Mouse (Mus musculus) embryonic facial prominence, embryonic 11.5 days (tissue): ENCODE results near the gene Cpt1b. TPM values are rescaled to one million over a fixed set of nuclear protein-coding genes. Genes with fewer than 3 reads are reported as not detected.

Experiments
- ATAC-seq: fragments of 200-750 bp; cut with Nextera tagmentation; replicated peaks from 2 replicates; pipeline ENCODE4 v1.8.0; 2017; ENCODE audit warnings: low read depth; ENCODE audit not compliant: insufficient number of reproducible peaks, low FRiP score, low TSS enrichment
- DNase-seq: peaks from one replicate; pipeline ENCODE4 v3.0.0-alpha.2; 2015; ENCODE audit warnings: low spot score
- H3K27ac ChIP-seq: fragments of 300-500 bp; sonication (generic); replicated peaks from 2 replicates; pipeline ENCODE4 v1.5.1; 2014; ENCODE audit warnings: mild to moderate bottlenecking, low read depth, low read length, control low read depth
- H3K27me3 ChIP-seq: fragments of 300-500 bp; sonication (generic); 2 replicates; pipeline ENCODE4 v1.6.1; 2014; ENCODE audit warnings: mild to moderate bottlenecking, low read length, moderate library complexity, mixed read lengths; ENCODE audit not compliant: control insufficient read depth, insufficient read depth
- H3K36me3 ChIP-seq: fragments of 300-500 bp; sonication (generic); replicated peaks from 2 replicates; pipeline ENCODE4 v1.6.1; 2014; ENCODE audit warnings: low read depth, mild to moderate bottlenecking, low read length, moderate library complexity, mixed read lengths; ENCODE audit not compliant: control insufficient read depth, insufficient read depth
- H3K4me1 ChIP-seq: fragments of 300-500 bp; sonication (generic); 2 replicates; pipeline ENCODE4 v1.6.1; 2014; ENCODE audit warnings: low read length, mixed read lengths; ENCODE audit not compliant: control insufficient read depth, insufficient read depth
- H3K4me2 ChIP-seq: fragments of 300-500 bp; sonication (generic); 2 replicates; pipeline ENCODE4 v1.6.1; 2014; ENCODE audit warnings: low read depth, mild to moderate bottlenecking, control low read depth, low read length, moderate library complexity
- H3K4me3 ChIP-seq: fragments of 300-500 bp; sonication (generic); 2 replicates; pipeline ENCODE4 v1.5.1; 2014; ENCODE audit warnings: low read depth, low read length, control low read depth
- H3K9ac ChIP-seq: fragments of 300-500 bp; sonication (generic); replicated peaks from 2 replicates; pipeline ENCODE4 v1.6.1; 2014; ENCODE audit warnings: mild to moderate bottlenecking, control low read depth, low read length
- H3K9me3 ChIP-seq: fragments of 300-500 bp; sonication (generic); replicated peaks from 2 replicates; pipeline ENCODE4 v1.6.1; 2016; ENCODE audit warnings: mild to moderate bottlenecking, low read length, inconsistent platforms, mixed read lengths; ENCODE audit not compliant: control insufficient read depth
- WGBS: fragments of 180-500 bp; shearing (Covaris S2); extraction: QIAGEN DNeasy Blood & Tissue Kit; methylation state at CpG from one replicate; pipeline ENCODE4 v1.1.7; 2014; 5-methylcytosine and 5-hydroxymethylcytosine counted together
- polyA plus RNA-seq: library from polyadenylated mRNA; unstranded; fragments of >200 nt; fragmentation: Nextera tagmentation; extraction: Ambion mirVana; gene quantifications from 2 replicates; pipeline ENCODE4 v1.2.1, GENCODE M21; 2014

The Cpt1b gene
- polyA plus RNA-seq, 1 experiment from 2014 or later, result 0.69 TPM

DNA sequence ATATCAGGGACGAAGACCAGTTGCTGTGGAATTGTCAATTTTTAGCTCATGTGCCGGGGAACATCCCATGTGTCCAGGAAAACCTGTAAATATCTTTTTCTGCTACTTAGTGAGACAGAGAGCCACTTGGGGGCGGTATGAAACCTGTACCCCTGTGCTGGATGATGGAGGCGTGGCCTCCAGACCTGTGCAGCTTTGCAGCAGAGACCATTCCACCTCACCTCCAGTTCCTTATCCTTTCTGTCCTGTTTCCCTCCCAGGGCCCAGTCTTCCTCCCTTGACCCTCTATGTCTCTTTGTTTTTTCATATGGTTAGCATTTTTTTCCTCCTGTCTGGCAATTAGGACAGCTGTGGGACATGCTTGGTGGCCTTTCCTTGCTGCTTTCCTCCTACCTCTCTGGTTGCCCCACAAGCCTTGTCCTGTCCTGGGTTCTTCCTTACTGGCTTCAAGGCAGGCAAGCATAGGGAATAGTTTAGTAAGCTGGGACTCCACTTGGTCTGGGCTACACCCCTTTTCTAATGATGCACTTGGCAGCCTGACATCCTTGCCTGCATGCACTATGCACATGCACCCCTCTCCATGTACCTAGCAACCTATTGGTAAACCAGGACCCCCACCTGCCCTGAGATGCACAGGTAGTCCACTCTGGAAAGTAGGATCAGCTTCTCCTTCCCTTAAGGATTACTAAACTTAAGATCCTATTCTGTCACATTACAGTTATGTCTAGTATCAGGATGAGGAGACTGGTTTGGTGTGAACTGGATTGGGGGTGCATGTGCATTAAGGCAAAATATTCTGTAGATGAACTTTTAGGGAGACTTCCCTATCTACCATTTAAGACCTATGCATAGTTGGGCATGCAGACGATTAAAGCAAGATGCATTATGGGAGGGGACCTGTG is 37.9 kb upstream of the Cpt1b start:
- ATAC-seq (no peak), DNase-seq (peak; percentile 24)
- no peak overlapping the region for H3K9ac ChIP-seq
- no peaks in the 10 kb centered on the region for H3K36me3 ChIP-seq
- no peaks in the 10 kb centered on the region for H3K27me3 ChIP-seq
- WGBS, result 58% methylated on average over 5 of the region's 5 CpGs
- H3K4me1 ChIP-seq, result no peaks in the 10 kb centered on the region
- H3K9me3 ChIP-seq, result no peaks in the 10 kb centered on the region
- no peak overlapping the region for H3K27ac ChIP-seq
- no peak overlapping the region for H3K4me2 ChIP-seq
- no peak overlapping the region for H3K4me3 ChIP-seq

DNA sequence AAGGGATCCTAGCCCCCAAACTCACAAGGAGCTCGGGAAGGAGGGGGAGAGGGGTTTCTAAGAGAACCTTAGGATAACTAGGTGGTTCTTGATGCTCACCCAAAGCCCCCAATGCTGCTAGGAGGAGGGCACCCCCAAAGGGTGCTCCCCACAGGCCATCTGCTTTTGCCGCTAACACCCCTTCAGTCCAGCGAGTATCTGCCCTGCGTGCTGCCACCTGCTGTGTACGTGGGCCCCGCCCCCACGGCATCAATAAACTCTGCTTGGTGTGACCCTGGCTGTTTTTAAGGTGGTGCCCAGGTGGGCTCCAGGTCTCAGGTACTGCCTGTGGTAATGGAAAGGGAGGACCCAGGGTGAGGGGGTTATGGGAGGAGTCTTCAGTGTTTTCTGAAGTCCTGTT is 36.5 kb upstream of the Cpt1b start:
- Histone ChIP-seq H3K4me3 (no peak overlapping the region), H3K9me3 (no peaks in the 10 kb centered on the region), H3K4me2 (no peak overlapping the region), H3K9ac (no peak overlapping the region), H3K27me3 (no peaks in the 10 kb centered on the region), H3K36me3 (no peaks in the 10 kb centered on the region), H3K4me1 (no peaks in the 10 kb centered on the region), H3K27ac (no peak overlapping the region)
- no peak for DNase-seq
- ATAC-seq, result no peak
- WGBS, result 68% methylated on average over 7 of the region's 7 CpGs

DNA sequence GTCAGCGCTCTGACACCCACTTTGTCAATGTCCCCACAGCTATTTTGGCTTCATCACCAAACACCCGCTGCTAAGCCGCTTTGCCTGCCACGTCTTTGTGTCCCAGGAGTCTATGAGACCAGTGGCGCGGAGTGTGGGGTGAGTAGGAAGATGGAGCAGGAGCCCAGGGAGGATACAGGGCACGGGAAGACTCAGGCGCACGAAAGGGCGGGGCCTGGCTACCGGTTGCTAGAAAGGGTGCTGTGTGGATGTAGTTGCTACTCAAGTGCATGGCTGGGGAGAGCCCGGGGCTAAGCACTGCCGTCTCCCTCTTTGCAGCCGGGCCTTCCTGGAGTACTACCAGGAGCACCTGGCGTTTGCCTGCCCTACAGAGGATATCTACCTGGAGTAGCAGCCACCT is 35.7 kb upstream of the Cpt1b start:
- H3K4me2 ChIP-seq, result no peak overlapping the region
- H3K4me1 ChIP-seq, result no peaks in the 10 kb centered on the region
- no peaks in the 10 kb centered on the region; the same call in 1 of the 2 replicates for H3K36me3 ChIP-seq
- 81% methylated on average over 15 of the region's 15 CpGs for WGBS
- ATAC-seq (no peak), DNase-seq (no peak)
- no peak overlapping the region for H3K27ac ChIP-seq
- H3K9me3 ChIP-seq, result no peaks in the 10 kb centered on the region
- H3K9ac ChIP-seq, result no peak overlapping the region
- H3K4me3 ChIP-seq, result no peak overlapping the region
- H3K27me3 ChIP-seq, result no peaks in the 10 kb centered on the region

GRCm38 (mm10) chr15:89460298-89460697 is 34.6 kb upstream of the Cpt1b start:
- no peak for DNase-seq
- Histone ChIP-seq H3K4me3 (no peak overlapping the region), H3K4me2 (no peak overlapping the region), H3K9me3 (no peaks in the 10 kb centered on the region), H3K4me1 (no peaks in the 10 kb centered on the region), H3K36me3 (no peaks in the 10 kb centered on the region; the same call in 1 of the 2 replicates), H3K27me3 (no peaks in the 10 kb centered on the region), H3K9ac (no peak overlapping the region), H3K27ac (no peak overlapping the region)
- WGBS, result 73% methylated on average over 10 of the region's 10 CpGs
- no peak for ATAC-seq

- H3K27me3 ChIP-seq, result no peaks in the 10 kb centered on the region; the same call in 1 of the 2 replicates
- ATAC-seq (no peak), DNase-seq (no peak)
- no peak overlapping the region for H3K4me2 ChIP-seq
- no peak overlapping the region for H3K27ac ChIP-seq
- no peak overlapping the region for H3K9ac ChIP-seq
- H3K9me3 ChIP-seq, result no peaks in the 10 kb centered on the region
- no peak overlapping the region for H3K4me3 ChIP-seq
- 79% methylated on average over 7 of the region's 7 CpGs for WGBS
- no peaks in the 10 kb centered on the region for H3K4me1 ChIP-seq
- H3K36me3 ChIP-seq, result no peaks in the 10 kb centered on the region; the same call in 1 of the 2 replicates
Measured at GRCm38 (mm10) chr15:89459821-89460220, 34.2 kb upstream of the Cpt1b start.

DNA sequence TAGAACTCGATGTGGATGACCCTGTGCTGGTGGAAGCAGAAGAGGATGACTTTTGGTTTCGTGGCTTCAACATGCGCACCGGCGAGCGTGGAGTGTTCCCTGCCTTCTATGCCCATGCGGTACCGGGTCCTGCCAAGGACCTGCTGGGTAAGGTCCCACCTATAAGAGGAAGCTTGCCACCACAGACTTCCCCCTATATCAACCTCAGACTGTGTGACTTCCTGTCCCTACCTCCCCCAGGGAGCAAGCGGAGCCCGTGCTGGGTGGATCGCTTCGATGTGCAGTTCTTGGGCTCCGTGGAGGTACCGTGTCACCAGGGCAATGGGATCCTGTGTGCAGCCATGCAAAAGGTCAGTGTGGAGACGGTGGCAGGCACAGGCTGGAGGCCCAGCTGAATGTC is 33.3 kb upstream of the Cpt1b start:
- H3K36me3 ChIP-seq, result no peaks in the 10 kb centered on the region; the same call in 1 of the 2 replicates
- no peak for ATAC-seq
- WGBS, result 92% methylated on average over 15 of the region's 15 CpGs

DNA sequence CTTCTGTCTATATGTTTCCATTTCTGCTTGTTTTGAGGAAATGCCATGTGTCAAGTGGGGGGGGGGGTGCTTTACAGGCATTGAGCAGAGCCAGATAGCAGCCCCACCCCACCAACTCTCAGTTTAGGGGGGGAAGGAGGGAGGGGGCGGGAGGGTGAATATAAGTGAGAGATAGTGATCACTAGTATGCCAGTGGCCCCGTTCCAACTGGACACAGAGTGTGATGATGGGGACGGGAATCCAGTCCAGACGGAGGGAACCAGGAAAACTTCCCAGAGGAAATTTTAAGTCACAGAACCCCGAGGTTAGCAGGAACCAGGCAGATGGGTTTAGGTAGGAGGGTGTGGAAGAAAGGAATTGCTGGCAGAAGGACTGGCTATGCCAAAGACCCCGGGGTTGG is 30.0 kb upstream of the Cpt1b start:
- Histone ChIP-seq H3K4me1 (no peaks in the 10 kb centered on the region), H3K36me3 (no peaks in the 10 kb centered on the region; the same call in 1 of the 2 replicates), H3K27me3 (peaks cover 5% of the 10 kb centered on the region; the same call in 1 of the 2 replicates), H3K4me2 (no peak overlapping the region), H3K4me3 (no peak overlapping the region), H3K9me3 (no peaks in the 10 kb centered on the region), H3K27ac (no peak overlapping the region), H3K9ac (no peak overlapping the region)
- no peak for ATAC-seq
- WGBS, result 65% methylated on average over 6 of the region's 6 CpGs
- DNase-seq, result no peak

More for the DNA sequence above, 33.3 kb upstream of the Cpt1b start:
- H3K9ac ChIP-seq, result no peak overlapping the region
- peaks cover 3% of the 10 kb centered on the region; the same call in 1 of the 2 replicates for H3K27me3 ChIP-seq
- DNase-seq, result no peak
- no peaks in the 10 kb centered on the region for H3K9me3 ChIP-seq
- no peak overlapping the region for H3K4me2 ChIP-seq
- H3K4me1 ChIP-seq, result no peaks in the 10 kb centered on the region
- no peak overlapping the region for H3K4me3 ChIP-seq
- H3K27ac ChIP-seq, result no peak overlapping the region

- Histone ChIP-seq H3K4me1 (no peaks in the 10 kb centered on the region), H3K27me3 (peaks cover 5% of the 10 kb centered on the region; the same call in 1 of the 2 replicates), H3K4me2 (peak overlapping the region; percentile 90), H3K9ac (no peak overlapping the region; the same call in 1 of the 2 replicates), H3K9me3 (no peaks in the 10 kb centered on the region), H3K4me3 (peak overlapping the region; percentile 49; the same call in 1 of the 2 replicates), H3K36me3 (no peaks in the 10 kb centered on the region; the same call in 1 of the 2 replicates), H3K27ac (no peak overlapping the region)
- DNase-seq, result no peak
- ATAC-seq, result 0 out of 2 replicates have a peak, but pooled peaks have one; percentile 41
- 12% methylated on average over 4 of the region's 6 CpGs for WGBS
Measured at GRCm38 (mm10) chr15:89454857-89455256, 29.2 kb upstream of the Cpt1b start.
